Mouse (Mus musculus) olfactory bulb, adult 2 months (tissue): ENCODE measurements at regions not wholly inside any gene's neighbourhood (a gene's known extent, or its start where the extent isn't known, plus 50 kb on each side); places are given as distances from the start of the nearest gene placed in this dataset.

Experiments
- CTCF ChIP-seq: fragments of 200-500 bp; IDR thresholded peaks from 2 replicates; pipeline ENCODE4 v1.5.1; 2012; ENCODE audit warnings: low read depth, mild to moderate bottlenecking, low read length, moderate library complexity; ENCODE audit not compliant: insufficient read depth
- POLR2A ChIP-seq: fragments of 200-500 bp; IDR thresholded peaks from 2 replicates; pipeline ENCODE4 v1.6.1; 2012; ENCODE audit warnings: mild to moderate bottlenecking, low read depth, low read length, moderate library complexity; ENCODE audit not compliant: insufficient read depth

DNA sequence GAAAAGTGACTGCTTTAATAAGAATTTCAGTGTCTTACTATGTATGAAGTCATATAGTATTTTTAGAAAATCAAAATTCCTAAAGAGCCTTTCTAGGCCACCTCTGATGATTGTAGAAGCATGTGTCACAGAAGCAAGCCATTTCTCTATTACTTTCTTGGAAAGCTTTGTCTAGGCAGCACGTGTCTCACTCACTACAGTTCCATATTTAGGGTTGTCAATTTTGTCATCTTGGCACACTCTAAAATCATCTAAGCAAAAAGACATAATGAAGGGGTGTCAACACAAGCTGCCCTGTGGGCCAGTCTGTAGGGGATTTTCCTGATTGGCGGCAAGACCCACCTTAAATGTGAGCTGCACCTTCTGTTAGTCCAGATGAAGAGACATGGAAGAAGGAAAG is 723.1 kb upstream of the Brinp1 start:
- TF ChIP-seq CTCF (no peak), POLR2A (no peak)
